Mouse (Mus musculus): ENCODE measurements around the gene Gm47985. TPM values are rescaled to one million over a fixed set of nuclear protein-coding genes. Genes with fewer than 3 reads are reported as not detected.

The Gm47985 gene
- polyA plus RNA-seq (2014; fragmentation: Illumina TruSeq; extraction: RNeasy Lipid Tissue Mini Kit (QIAGEN cat#74804)): not detected

DNA sequence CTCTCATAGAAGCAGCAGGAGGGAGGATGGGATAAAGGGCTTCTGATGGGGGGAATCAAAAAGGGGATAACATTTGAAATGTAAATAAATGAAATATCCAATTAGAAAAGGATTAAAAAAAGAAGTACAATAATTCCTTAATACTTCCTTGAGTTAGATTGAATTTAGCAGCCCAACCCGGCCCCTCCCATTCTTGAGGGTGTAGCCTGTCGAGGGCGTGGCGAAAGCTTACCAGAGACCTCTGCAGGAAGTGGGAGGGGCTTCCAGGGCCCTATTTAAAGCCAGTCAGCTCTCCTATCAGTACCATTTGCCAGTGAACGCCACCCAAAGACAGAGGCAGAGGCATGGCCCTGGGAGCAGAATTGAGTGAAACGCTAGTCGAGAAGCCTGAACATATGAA lies at the start of gene Gm47985:
Gene Gm47985 (plus strand): TSS at position 272 of the 400 bp plus-strand sequence.

DNA sequence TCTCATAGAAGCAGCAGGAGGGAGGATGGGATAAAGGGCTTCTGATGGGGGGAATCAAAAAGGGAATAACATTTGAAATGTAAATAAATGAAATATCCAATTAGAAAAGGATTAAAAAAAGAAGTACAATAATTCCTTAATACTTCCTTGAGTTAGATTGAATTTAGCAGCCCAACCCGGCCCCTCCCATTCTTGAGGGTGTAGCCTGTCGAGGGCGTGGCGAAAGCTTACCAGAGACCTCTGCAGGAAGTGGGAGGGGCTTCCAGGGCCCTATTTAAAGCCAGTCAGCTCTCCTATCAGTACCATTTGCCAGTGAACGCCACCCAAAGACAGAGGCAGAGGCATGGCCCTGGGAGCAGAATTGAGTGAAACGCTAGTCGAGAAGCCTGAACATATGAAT lies 9.7 kb downstream of the Gm47985 start, which contains the start of gene Gm8947:
Gene Gm8947 (plus strand): TSS at position 302 of the 400 bp plus-strand sequence.

DNA sequence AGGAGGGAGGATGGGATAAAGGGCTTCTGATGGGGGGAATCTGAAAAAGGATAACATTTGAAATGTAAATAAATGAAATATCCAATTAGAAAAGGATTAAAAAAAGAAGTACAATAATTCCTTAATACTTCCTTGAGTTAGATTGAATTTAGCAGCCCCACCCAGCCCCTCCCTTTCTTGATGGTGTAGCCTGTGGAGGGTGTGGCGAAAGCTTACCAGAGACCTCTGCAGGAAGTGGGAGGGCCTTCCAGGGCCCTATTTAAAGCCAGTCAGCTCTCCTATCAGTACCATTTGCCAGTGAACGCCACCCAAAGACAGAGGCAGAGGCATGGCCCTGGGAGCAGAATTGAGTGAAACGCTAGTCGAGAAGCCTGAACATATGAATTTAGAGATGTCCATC lies 15.8 kb downstream of the Gm47985 start, which contains the start of gene Gm47995:
Gene Gm47995 (plus strand): TSS at position 329 of the 400 bp plus-strand sequence.

DNA sequence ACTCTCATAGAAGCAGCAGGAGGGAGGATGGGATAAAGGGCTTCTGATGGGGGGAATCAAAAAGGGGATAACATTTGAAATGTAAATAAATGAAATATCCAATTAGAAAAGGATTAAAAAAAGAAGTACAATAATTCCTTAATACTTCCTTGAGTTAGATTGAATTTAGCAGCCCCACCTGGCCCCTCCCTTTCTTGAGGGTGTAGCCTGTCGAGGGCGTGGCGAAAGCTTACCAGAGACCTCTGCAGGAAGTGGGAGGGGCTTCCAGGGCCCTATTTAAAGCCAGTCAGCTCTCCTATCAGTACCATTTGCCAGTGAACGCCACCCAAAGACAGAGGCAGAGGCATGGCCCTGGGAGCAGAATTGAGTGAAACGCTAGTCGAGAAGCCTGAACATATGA lies 21.5 kb downstream of the Gm47985 start, which contains the start of gene 3110040M04Rik:
Gene 3110040M04Rik (plus strand): TSS at position 304 of the 400 bp plus-strand sequence.

DNA sequence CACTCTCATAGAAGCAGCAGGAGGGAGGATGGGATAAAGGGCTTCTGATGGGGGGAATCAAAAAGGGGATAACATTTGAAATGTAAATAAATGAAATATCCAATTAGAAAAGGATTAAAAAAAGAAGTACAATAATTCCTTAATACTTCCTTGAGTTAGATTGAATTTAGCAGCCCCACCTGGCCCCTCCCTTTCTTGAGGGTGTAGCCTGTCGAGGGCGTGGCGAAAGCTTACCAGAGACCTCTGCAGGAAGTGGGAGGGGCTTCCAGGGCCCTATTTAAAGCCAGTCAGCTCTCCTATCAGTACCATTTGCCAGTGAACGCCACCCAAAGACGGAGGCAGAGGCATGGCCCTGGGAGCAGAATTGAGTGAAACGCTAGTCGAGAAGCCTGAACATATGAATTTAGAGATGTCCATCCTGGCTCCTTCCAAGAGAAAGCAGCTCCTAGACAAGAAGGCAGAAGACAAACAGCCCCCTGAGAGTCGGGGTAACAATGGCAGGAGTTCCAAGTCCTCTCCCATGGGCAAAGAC lies 27.6 kb downstream of the Gm47985 start, which contains the start of gene Gm47996:
Gene Gm47996 (plus strand): TSS at position 308 of the 532 bp plus-strand sequence.

Other genes with a start within 250 kb of the Gm47985 start
- gene Hmcn1, start 189.1 kb upstream of the Gm47985 start, polyA plus RNA-seq (2014; fragmentation: Illumina TruSeq; extraction: RNeasy Lipid Tissue Mini Kit (QIAGEN cat#74804)): 2.2 TPM
- not detected for gene Gm8947, start 9.8 kb downstream of the Gm47985 start, polyA plus RNA-seq (2014; fragmentation: Illumina TruSeq; extraction: RNeasy Lipid Tissue Mini Kit (QIAGEN cat#74804))
- not detected for gene Gm47995, start 15.9 kb downstream of the Gm47985 start, polyA plus RNA-seq (2014; fragmentation: Illumina TruSeq; extraction: RNeasy Lipid Tissue Mini Kit (QIAGEN cat#74804))
- not detected for gene 3110040M04Rik, start 21.6 kb downstream of the Gm47985 start, polyA plus RNA-seq (2014; fragmentation: Illumina TruSeq; extraction: RNeasy Lipid Tissue Mini Kit (QIAGEN cat#74804))
- gene Gm47996, start 27.6 kb downstream of the Gm47985 start, polyA plus RNA-seq (2014; fragmentation: Illumina TruSeq; extraction: RNeasy Lipid Tissue Mini Kit (QIAGEN cat#74804)): not detected
- gene Ivns1abp, start 161.9 kb downstream of the Gm47985 start, polyA plus RNA-seq (2014; fragmentation: Illumina TruSeq; extraction: RNeasy Lipid Tissue Mini Kit (QIAGEN cat#74804)): 1,350 TPM
- gene Swt1, start 245.9 kb downstream of the Gm47985 start, polyA plus RNA-seq (2014; fragmentation: Illumina TruSeq; extraction: RNeasy Lipid Tissue Mini Kit (QIAGEN cat#74804)): 66.4 TPM
- 42.6 TPM for gene Trmt1l, start 246.0 kb downstream of the Gm47985 start, polyA plus RNA-seq (2014; fragmentation: Illumina TruSeq; extraction: RNeasy Lipid Tissue Mini Kit (QIAGEN cat#74804))

Data from ovary, adult 10 weeks (tissue).